Mouse (Mus musculus) midbrain, embryonic 12.5 days (tissue): ENCODE data around the gene Cmip. TPM values are rescaled to one million over a fixed set of nuclear protein-coding genes. Genes with fewer than 3 reads are reported as not detected.
A peak's percentile ranks its signal among the peaks of the same experiment; 100 is the strongest.

Experiments
- ATAC-seq: fragments of 200-750 bp; cut with Nextera tagmentation; 2 replicates; pipeline ENCODE4 v1.8.0; 2017; ENCODE audit warnings: low read depth, moderate TSS enrichment, moderate library complexity; ENCODE audit not compliant: low FRiP score
- H3K27ac ChIP-seq: fragments of 300-500 bp; sonication (generic); replicated peaks from 2 replicates; pipeline ENCODE4 v1.5.1; 2016; ENCODE audit warnings: mild to moderate bottlenecking
- H3K27me3 ChIP-seq: fragments of 300-500 bp; sonication (generic); 2 replicates; pipeline ENCODE4 v1.6.1; 2016; ENCODE audit warnings: mild to moderate bottlenecking
- H3K36me3 ChIP-seq: fragments of 300-500 bp; sonication (generic); 2 replicates; pipeline ENCODE4 v1.6.1; 2016
- H3K4me1 ChIP-seq: fragments of 300-500 bp; sonication (generic); 2 replicates; pipeline ENCODE4 v1.6.1; 2016
- H3K4me2 ChIP-seq: fragments of 300-500 bp; sonication (generic); replicated peaks from 2 replicates; pipeline ENCODE4 v1.6.1; 2016; ENCODE audit warnings: mild to moderate bottlenecking, moderate library complexity
- H3K4me3 ChIP-seq: fragments of 300-500 bp; sonication (generic); 2 replicates; pipeline ENCODE4 v1.5.1; 2016; ENCODE audit warnings: mild to moderate bottlenecking
- H3K9ac ChIP-seq: fragments of 300-500 bp; sonication (generic); replicated peaks from 2 replicates; pipeline ENCODE4 v1.6.1; 2016; ENCODE audit warnings: mild to moderate bottlenecking, moderate library complexity
- H3K9me3 ChIP-seq: fragments of 300-500 bp; sonication (generic); 2 replicates; pipeline ENCODE4 v1.6.1; 2016; ENCODE audit warnings: mild to moderate bottlenecking
- WGBS: fragments of 180-500 bp; shearing (Covaris S2); methylation state at CpG from one replicate; pipeline ENCODE4 v1.1.7; 2016; 5-methylcytosine and 5-hydroxymethylcytosine counted together
- polyA plus RNA-seq: library from polyadenylated mRNA; unstranded; fragments of >200 nt; fragmentation: Nextera tagmentation; extraction: Ambion mirVana; gene quantifications from 2 replicates; pipeline ENCODE4 v1.2.1, GENCODE M21; 2016

Cmip gene
- polyA plus RNA-seq, 1 experiment from 2014 or later = 30.0 TPM

GRCm38 (mm10) chr8:117376997-117377396, 120.1 kb downstream of the Cmip start:
- Histone ChIP-seq H3K9me3 (no peaks in the 10 kb centered on the region), H3K36me3 (peaks cover 7% of the 10 kb centered on the region; the same call in 1 of the 2 replicates), H3K4me2 (no peak overlapping the region), H3K27ac (no peak overlapping the region), H3K4me1 (peaks cover 26% of the 10 kb centered on the region), H3K27me3 (no peaks in the 10 kb centered on the region), H3K4me3 (no peak overlapping the region), H3K9ac (no peak overlapping the region)
- 62% methylated on average over 16 of the region's 16 CpGs for WGBS
- no peak for ATAC-seq

GRCm38 (mm10) chr8:117378625-117379024, 121.8 kb downstream of the Cmip start:
- 0 out of 2 replicates have a peak, but pooled peaks have one; percentile 14 for ATAC-seq
- H3K27ac ChIP-seq = no peak overlapping the region

GRCm38 (mm10) chr8:117379131-117379530, 122.3 kb downstream of the Cmip start:
- Histone ChIP-seq H3K9me3 (peaks cover under 1% of the 10 kb centered on the region; the same call in 1 of the 2 replicates), H3K27me3 (no peaks in the 10 kb centered on the region), H3K36me3 (peaks cover 15% of the 10 kb centered on the region; the same call in 1 of the 2 replicates), H3K4me1 (0 out of 2 replicates have a peak, but pooled peaks cover 16% of the 10 kb centered on the region), H3K4me2 (no peak overlapping the region), H3K4me3 (no peak overlapping the region), H3K9ac (no peak overlapping the region), H3K27ac (no peak overlapping the region; the same call in 1 of the 2 replicates)
- ATAC-seq = no peak
- 61% methylated on average over 10 of the region's 10 CpGs for WGBS

More at GRCm38 (mm10) chr8:117378625-117379024, 121.8 kb downstream of the Cmip start:
- 85% methylated on average over 7 of the region's 7 CpGs for WGBS
- H3K36me3 ChIP-seq = peaks cover 10% of the 10 kb centered on the region; the same call in 1 of the 2 replicates
- 0 out of 2 replicates have a peak, but pooled peaks cover 16% of the 10 kb centered on the region for H3K4me1 ChIP-seq
- no peak overlapping the region for H3K9ac ChIP-seq
- no peak overlapping the region for H3K4me2 ChIP-seq
- no peaks in the 10 kb centered on the region for H3K27me3 ChIP-seq
- no peaks in the 10 kb centered on the region for H3K9me3 ChIP-seq
- no peak overlapping the region for H3K4me3 ChIP-seq

- Histone ChIP-seq H3K27me3 (no peaks in the 10 kb centered on the region), H3K4me1 (0 out of 2 replicates have a peak, but pooled peaks cover 12% of the 10 kb centered on the region), H3K9ac (no peak overlapping the region), H3K4me2 (no peak overlapping the region), H3K27ac (no peak overlapping the region), H3K9me3 (peaks cover 5% of the 10 kb centered on the region; the same call in 1 of the 2 replicates), H3K36me3 (peaks cover 28% of the 10 kb centered on the region), H3K4me3 (no peak overlapping the region)
- WGBS = 88% methylated on average over 8 of the region's 8 CpGs
- ATAC-seq = no peak
Observed at GRCm38 (mm10) chr8:117380796-117381195, 123.9 kb downstream of the Cmip start.

- no peak overlapping the region for H3K27ac ChIP-seq
- H3K9me3 ChIP-seq = peaks cover 5% of the 10 kb centered on the region; the same call in 1 of the 2 replicates
- H3K9ac ChIP-seq = no peak overlapping the region
- H3K36me3 ChIP-seq = peaks cover 25% of the 10 kb centered on the region; the same call in 1 of the 2 replicates
- peaks cover 6% of the 10 kb centered on the region for H3K4me1 ChIP-seq
- 82% methylated on average over 2 of the region's 2 CpGs for WGBS
- H3K4me2 ChIP-seq = no peak overlapping the region
- H3K4me3 ChIP-seq = no peak overlapping the region
- ATAC-seq = no peak
- H3K27me3 ChIP-seq = no peaks in the 10 kb centered on the region
Observed at GRCm38 (mm10) chr8:117386142-117386541, 129.3 kb downstream of the Cmip start.

- Histone ChIP-seq H3K4me2 (no peak overlapping the region), H3K4me3 (no peak overlapping the region), H3K36me3 (peaks cover 18% of the 10 kb centered on the region; the same call in 1 of the 2 replicates), H3K9ac (no peak overlapping the region), H3K27ac (0 out of 2 replicates have a peak overlapping the region, but pooled peaks have one; percentile 10), H3K4me1 (peaks cover 6% of the 10 kb centered on the region), H3K27me3 (no peaks in the 10 kb centered on the region), H3K9me3 (peaks cover 5% of the 10 kb centered on the region; the same call in 1 of the 2 replicates)
- no peak for ATAC-seq
- 67% methylated on average over 10 of the region's 10 CpGs for WGBS
Observed at GRCm38 (mm10) chr8:117387642-117388041, 130.8 kb downstream of the Cmip start.

GRCm38 (mm10) chr8:117388370-117388769, 131.5 kb downstream of the Cmip start:
- Histone ChIP-seq H3K27ac (no peak overlapping the region), H3K4me2 (no peak overlapping the region), H3K9ac (no peak overlapping the region), H3K27me3 (no peaks in the 10 kb centered on the region), H3K4me1 (peaks cover 7% of the 10 kb centered on the region), H3K9me3 (peaks cover 5% of the 10 kb centered on the region; the same call in 1 of the 2 replicates), H3K36me3 (peaks cover 18% of the 10 kb centered on the region; the same call in 1 of the 2 replicates), H3K4me3 (no peak overlapping the region)
- no peak for ATAC-seq
- WGBS = 84% methylated on average over 8 of the region's 8 CpGs

- Histone ChIP-seq H3K9ac (no peak overlapping the region), H3K27ac (no peak overlapping the region), H3K9me3 (0 out of 2 replicates have a peak, but pooled peaks cover 5% of the 10 kb centered on the region), H3K4me2 (no peak overlapping the region), H3K36me3 (0 out of 2 replicates have a peak, but pooled peaks cover 10% of the 10 kb centered on the region), H3K4me1 (peaks cover 12% of the 10 kb centered on the region; the same call in 1 of the 2 replicates), H3K27me3 (no peaks in the 10 kb centered on the region), H3K4me3 (no peak overlapping the region)
- WGBS = 71% methylated on average over 6 of the region's 6 CpGs
- no peak for ATAC-seq
Observed at GRCm38 (mm10) chr8:117393853-117394252, 137.0 kb downstream of the Cmip start.

GRCm38 (mm10) chr8:117395055-117395454, 138.2 kb downstream of the Cmip start:
- Histone ChIP-seq H3K4me2 (no peak overlapping the region), H3K4me3 (no peak overlapping the region), H3K36me3 (0 out of 2 replicates have a peak, but pooled peaks cover 10% of the 10 kb centered on the region), H3K27ac (no peak overlapping the region), H3K27me3 (no peaks in the 10 kb centered on the region), H3K9ac (no peak overlapping the region), H3K4me1 (peaks cover 18% of the 10 kb centered on the region), H3K9me3 (0 out of 2 replicates have a peak, but pooled peaks cover 5% of the 10 kb centered on the region)
- no peak for ATAC-seq
- 84% methylated on average over 7 of the region's 7 CpGs for WGBS

- ATAC-seq = no peak
- H3K27ac ChIP-seq = no peak overlapping the region
- peaks cover 30% of the 10 kb centered on the region for H3K4me1 ChIP-seq
- H3K27me3 ChIP-seq = no peaks in the 10 kb centered on the region
- H3K4me3 ChIP-seq = no peak overlapping the region
- no peak overlapping the region for H3K9ac ChIP-seq
- H3K36me3 ChIP-seq = 0 out of 2 replicates have a peak, but pooled peaks cover 10% of the 10 kb centered on the region
- H3K4me2 ChIP-seq = no peak overlapping the region
- 0 out of 2 replicates have a peak, but pooled peaks cover 5% of the 10 kb centered on the region for H3K9me3 ChIP-seq
- 97% methylated on average over 4 of the region's 4 CpGs for WGBS
Observed at GRCm38 (mm10) chr8:117396884-117397283, 140.0 kb downstream of the Cmip start.

GRCm38 (mm10) chr8:117397751-117398150, 140.9 kb downstream of the Cmip start:
- ATAC-seq = no peak
- H3K27ac ChIP-seq = no peak overlapping the region
- 93% methylated on average over 15 of the region's 15 CpGs for WGBS

GRCm38 (mm10) chr8:117399229-117399628, 142.4 kb downstream of the Cmip start:
- no peaks in the 10 kb centered on the region for H3K27me3 ChIP-seq
- H3K4me3 ChIP-seq = no peak overlapping the region
- H3K27ac ChIP-seq = no peak overlapping the region
- WGBS = 73% methylated on average over 8 of the region's 8 CpGs
- 0 out of 2 replicates have a peak, but pooled peaks cover 5% of the 10 kb centered on the region for H3K9me3 ChIP-seq
- no peak; the same call in 1 of the 2 replicates for ATAC-seq
- H3K4me1 ChIP-seq = peaks cover 47% of the 10 kb centered on the region
- H3K36me3 ChIP-seq = 0 out of 2 replicates have a peak, but pooled peaks cover 10% of the 10 kb centered on the region
- no peak overlapping the region for H3K9ac ChIP-seq
- no peak overlapping the region for H3K4me2 ChIP-seq

More at GRCm38 (mm10) chr8:117397751-117398150, 140.9 kb downstream of the Cmip start:
- Histone ChIP-seq H3K4me2 (no peak overlapping the region), H3K27me3 (no peaks in the 10 kb centered on the region), H3K9me3 (0 out of 2 replicates have a peak, but pooled peaks cover 5% of the 10 kb centered on the region), H3K4me3 (no peak overlapping the region), H3K36me3 (0 out of 2 replicates have a peak, but pooled peaks cover 10% of the 10 kb centered on the region), H3K9ac (no peak overlapping the region), H3K4me1 (peaks cover 38% of the 10 kb centered on the region)
